Mouse (Mus musculus) T-cell, adult 66 days (primary cell): ENCODE data around the gene Pax6. TPM values are rescaled to one million over a fixed set of nuclear protein-coding genes. Genes with fewer than 3 reads are reported as not detected.

Experiments
- total RNA-seq, 2 experiments: library from RNA; stranded (reverse); gene quantifications; 3 replicates in 1 of 2; 4 replicates in 1 of 2; pipeline ENCODE4 v1.2.4; 2023

The Pax6 gene
- not detected for total RNA-seq

GRCm38 (mm10) chr2:105668271-105669270 is at the start of gene Pax6:
Pax6 (plus strand) TSS chr2:105668900.

Other genes starting within 250 kb of the Pax6 start
- gene Elp4, start 235.7 kb downstream of the Pax6 start, total RNA-seq: 10 to 100 TPM; 11.5 to 15.4 TPM
- gene Immp1l, start 235.7 kb downstream of the Pax6 start, total RNA-seq: 10 to 100 TPM; 23.7 to 32.9 TPM